Mouse (Mus musculus): ENCODE results near the gene Kdm7a.

Gene Kdm7a

DNA sequence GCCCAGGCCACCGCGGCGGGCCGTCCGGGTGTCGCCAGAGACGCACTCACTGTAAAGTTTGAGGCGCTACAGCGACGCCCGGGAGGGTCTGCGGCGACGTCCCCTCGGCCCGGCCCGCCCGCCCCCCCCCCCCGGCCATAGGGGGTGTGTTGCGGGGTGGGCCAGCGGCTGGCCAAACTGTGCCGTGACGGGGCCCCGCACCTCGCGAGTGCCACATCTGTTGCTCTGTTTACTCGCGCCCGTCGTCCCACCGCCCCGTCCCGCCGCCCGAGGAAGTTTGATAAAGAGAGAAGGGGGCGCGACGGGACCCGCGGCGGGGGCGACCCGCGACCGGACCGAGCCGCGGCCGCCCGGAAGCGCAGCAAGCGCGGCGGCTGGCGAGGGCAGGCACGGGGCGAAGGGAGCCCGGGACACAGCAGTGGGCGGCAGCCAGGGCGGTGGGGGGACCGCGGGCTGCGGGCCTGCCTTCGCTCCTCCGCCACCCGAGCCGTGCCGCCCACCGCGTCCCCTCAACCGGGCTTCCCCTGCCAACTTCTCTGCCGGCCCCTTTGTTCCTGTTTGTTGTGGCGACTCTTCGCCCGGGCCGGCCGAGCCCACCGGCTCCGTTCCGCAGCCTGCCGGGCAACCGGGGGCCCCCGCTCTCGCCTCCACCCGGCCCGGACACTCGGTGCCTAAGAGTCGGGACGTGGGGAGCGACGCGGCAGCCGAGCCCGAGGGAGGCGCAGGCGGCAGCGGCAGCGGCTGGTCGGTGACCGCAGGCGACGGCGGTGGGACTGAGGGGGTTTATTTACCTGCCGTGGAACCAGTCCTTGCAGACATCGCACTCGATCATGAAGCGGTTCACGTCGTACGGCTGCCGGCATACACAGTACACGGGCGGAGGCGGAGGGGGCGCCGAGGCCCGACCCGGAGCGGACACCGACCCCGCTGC lies 674 bp downstream of the Kdm7a start:
- no peak for DNase-seq (ENCODE audit: inconsistent ontology term)

DNA sequence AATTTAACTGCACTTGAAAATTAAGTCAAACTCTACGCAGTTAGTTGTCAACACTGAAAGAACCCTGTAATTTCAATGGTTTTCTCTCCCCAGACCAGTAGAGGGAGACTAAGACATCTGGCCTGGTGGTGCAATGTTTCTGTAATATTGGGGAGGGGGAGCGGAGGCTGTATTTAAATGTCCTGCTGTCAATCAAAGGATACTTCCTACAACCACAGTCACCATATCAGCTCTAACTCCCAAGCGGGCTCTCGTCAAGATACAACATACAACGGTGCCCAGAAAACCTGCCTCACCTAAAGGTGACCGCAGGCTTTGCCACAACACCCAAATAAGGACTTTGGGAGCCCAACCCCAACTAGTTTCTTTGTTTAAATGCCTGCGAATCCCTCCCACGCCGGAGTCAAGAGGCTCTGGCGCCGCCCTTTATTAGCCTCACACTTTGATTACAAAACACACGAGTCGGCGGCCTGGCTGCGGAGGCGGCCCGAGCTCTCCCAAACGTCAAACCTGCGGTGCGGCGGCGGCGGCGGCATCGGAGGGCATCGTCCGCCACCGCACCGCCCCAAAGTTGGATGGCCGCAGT lies 1.4 kb downstream of the Kdm7a start:
- DNase-seq (ENCODE audit: inconsistent ontology term), result peak; percentile 85

DNA sequence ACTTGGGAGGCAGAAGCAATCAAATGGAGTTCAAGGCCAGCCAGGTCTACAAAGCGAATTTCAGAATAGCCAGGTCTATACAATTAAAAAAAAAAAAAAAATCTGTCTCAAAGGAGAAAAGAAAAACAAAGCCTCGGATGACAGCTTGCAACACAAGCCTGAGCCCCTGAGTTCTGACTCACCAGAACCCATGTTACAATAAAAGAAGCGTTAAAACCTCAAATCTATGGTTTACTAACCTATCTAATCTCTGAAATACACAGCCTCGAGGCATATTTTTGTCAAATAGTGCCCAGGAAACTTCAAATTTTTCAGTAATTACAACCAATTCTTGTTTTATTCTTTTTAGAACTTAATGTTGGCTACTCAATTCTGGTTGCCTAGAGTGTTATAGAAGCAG lies 2.1 kb downstream of the Kdm7a start:
- DNase-seq (ENCODE audit: inconsistent ontology term), result no peak

DNA sequence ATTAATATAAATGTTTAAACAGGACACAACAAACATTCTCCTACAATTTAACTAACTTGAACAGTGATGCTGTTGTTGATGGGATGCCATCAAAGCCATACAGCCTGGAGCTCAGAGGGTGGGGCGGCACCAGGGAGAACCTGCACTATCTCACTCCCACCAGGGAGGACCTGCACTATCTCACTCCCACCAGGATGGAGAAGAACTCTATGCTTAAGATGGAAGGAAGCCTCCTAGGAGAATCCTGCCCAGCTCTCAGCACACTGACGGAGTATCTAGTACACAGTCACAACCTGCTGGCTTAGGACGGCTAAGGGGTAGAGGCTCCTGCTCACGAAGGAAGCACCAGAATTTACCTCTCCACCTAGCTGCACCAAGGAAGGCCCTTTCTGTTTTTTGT lies 3.4 kb downstream of the Kdm7a start:
- no peak for DNase-seq (ENCODE audit: inconsistent ontology term)

DNA sequence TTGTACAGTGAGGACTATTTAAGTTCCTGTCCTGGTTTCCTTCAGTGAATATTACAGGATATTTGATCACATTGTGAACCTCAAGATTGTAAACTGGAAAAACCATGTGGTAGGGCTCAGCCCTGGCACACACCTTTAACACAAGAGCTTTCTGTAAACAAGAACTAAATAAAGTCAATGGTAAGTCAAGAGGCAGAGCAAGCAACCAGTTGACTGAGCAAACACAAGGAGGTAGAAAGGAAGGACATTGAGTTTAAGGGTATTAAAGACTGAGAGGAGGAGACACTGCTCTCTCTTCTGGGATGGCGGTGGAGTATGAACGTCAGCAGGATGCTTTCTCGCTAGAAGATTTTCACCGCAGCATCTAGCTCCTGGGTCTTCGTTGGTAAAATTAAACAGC lies 13.6 kb downstream of the Kdm7a start:
- DNase-seq (ENCODE audit: inconsistent ontology term), result no peak

DNA sequence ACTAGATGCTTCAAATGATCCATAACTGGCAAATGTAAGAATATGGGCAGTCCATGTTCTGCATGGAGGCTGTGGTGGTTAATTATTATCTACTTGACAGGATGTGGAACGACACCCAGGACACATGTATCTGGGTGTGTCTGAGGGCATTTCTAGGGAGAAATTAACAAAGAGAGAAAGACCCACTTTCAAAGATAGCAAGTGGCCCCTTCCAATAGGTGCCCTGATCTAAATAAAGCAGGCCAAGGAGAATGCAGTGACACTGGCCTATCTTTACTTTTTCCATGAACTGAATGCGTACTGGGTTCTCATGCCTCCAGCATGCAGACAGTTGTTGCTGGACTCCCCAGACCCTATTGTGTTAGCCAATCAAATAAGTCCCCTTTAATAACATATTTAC lies 15.1 kb downstream of the Kdm7a start:
- no peak for DNase-seq (ENCODE audit: inconsistent ontology term)

DNA sequence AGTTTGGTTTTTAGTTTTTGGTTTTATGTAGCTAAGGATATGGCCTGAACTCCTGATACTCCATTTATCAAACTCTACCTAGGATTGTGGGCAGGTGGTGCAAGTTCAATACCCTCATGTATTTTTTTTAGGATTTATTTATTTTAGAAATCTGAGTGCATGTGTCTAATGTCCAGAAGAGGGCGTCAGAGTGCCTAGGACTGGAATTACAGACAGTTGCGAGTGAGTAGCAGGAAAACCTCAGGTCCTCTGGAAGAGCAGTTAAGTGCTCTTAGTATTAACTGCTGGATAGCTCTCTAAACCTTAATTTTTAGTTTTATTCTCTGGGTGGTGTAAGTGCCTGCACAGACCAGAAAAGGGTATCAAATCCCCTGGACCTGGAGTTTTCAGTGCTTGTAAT lies 19.4 kb downstream of the Kdm7a start:
- no peak for DNase-seq (ENCODE audit: inconsistent ontology term)

DNA sequence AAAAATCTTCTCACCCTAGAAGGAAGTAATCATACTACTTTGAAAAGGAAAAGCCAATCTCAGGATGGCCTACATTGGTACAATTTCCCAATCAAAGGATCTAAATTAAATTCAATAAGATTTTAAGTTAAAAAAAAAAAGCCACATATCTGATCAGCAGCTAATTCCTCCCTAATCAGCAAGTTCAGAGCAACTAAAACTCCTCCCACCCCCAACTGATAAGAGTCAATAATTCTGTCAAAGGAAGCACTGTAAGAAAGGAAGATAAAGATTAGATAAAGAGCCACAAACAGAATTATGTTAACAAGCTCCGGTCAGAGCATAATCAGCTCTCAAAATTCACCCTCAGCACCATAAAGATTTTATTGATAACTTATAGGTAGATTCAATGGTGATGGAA lies 37.5 kb downstream of the Kdm7a start:
- no peak for DNase-seq (ENCODE audit: inconsistent ontology term)

DNA sequence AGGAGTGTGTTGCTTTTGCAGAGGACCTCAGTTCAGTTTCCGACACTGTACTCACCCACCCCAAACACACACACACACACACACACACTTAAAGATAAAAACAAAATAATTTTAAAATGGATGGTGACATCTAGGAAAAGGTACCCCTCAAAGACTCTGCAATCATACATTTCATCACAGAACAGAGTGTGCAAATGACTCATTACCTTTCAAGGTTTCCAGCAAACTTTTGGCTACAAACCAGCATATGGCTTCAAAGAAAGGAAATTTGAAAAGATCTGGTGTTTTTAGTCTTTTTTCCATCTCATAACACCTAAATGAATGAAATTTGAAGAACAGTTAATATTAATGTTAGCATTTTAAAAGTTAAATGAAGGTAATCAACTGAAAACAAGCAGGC lies 41.7 kb downstream of the Kdm7a start:
- no peak for DNase-seq (ENCODE audit: inconsistent ontology term)

DNA sequence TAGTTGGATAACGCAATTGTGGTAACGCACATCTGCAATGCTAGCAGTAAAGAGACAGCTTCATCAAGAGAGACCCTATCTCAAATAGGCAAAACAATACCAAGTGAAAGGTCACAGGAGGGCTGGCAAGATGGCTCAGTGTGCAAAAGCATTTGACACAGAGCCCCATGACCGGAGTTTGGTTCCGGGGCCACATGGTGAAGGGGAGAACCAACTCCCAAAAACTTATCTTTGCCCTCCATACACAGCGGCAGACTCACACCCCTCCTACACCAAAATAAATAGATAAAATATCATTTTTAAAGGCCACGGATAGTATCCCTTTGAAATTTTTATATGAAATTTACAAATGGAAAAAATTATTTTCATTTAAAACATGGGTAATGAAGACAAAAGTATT lies 44.6 kb downstream of the Kdm7a start:
- no peak for DNase-seq (ENCODE audit: inconsistent ontology term)

DNA sequence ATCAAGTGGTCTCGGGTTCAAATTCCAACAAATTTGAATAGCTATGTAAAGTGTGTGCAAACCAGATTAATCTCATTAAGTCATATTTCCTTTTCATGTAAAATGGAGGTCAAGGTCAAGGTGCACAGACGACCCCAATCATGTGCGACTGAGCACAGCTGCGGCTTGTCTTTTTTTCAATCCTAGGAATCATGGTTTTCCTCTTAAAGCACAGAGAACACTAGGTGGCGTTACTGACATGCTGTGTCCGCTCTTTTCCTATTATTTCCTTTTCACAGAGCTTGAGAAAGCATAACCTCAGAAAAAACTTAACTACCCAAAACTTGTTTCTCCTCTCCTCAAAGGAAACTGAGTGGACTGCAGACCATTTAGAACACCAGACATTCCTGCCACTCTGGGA lies 60.5 kb downstream of the Kdm7a start:
- peak; percentile 4 for DNase-seq (ENCODE audit: inconsistent ontology term)

DNA sequence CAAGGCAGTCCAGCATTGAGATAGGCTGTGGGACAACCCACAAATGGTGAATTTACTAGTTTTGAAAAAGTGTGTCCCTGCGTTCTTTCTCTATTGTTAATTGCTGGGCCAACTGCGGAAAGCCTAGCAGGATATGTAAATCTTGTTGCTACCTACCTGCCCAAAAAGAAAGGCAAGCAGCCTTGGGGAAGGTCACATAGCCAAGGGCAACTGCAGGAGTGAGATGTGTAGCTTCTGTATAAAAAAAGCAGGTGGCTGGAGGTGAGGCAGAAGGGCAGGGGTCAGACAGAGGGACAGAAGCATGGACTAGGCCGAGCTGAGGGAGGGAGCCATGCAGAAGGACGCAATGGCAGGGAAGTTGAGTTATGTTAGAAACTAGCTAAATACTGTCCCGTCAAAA lies 74.0 kb downstream of the Kdm7a start:
- no peak for DNase-seq (ENCODE audit: inconsistent ontology term)

DNA sequence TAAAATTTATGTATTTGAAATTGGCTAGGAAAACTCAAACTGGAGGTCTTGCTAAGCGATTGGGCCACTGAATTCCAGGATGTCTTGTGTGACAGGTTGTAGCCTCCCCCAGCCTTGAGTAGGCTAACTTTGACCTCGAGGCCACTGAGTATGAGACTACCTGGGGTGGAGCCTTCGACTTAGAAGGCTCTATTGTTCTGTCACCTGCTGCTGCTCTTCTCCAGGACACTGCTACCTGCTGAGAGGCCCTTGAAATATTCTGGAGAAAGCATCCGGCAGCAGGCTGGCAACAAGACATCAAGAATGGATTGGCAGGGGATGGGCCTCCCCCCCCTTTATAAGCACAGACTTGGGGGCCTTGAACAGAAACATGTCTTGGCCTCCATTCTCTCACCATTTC lies 75.1 kb downstream of the Kdm7a start:
- DNase-seq (ENCODE audit: inconsistent ontology term), result no peak

DNA sequence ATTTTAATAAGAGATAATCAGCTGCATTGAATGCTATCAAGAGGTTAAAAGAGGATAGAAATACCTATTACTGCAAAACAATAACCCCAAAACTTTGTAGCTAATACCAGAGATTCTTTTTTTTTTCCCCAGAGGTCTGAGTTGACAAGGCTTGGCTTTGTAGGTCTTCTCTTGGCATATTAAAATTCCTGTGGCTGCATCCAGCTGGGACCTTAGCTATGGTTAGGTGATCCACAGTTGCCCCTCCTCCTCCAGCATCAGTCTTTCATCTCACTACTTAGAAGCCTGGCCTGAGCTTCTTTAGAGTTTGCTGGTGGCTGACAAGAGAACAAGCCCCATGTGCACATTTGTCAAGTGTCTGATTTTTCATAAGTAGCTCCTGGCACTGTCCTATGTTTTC lies 81.9 kb downstream of the Kdm7a start:
- DNase-seq (ENCODE audit: inconsistent ontology term), result peak; percentile 68

DNA sequence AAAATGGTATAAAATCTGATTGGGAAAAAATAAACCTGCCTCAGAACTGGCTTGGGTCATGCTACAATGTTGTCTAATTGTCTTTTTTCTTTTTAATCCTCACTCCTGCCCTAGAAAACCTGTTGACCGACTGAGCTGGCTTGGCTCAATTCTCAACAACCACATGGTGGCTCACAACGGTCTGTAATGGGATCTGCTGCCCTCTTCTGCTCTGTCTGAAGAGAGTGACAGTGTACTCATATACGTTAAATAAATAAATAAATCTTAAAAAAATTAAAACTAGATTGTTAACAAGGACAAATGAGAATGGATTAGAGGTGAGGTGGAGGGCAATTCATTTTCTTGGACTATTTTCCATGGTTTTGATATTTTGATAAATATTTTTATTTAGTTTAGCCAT lies 85.9 kb downstream of the Kdm7a start:
- DNase-seq (ENCODE audit: inconsistent ontology term), result no peak

DNA sequence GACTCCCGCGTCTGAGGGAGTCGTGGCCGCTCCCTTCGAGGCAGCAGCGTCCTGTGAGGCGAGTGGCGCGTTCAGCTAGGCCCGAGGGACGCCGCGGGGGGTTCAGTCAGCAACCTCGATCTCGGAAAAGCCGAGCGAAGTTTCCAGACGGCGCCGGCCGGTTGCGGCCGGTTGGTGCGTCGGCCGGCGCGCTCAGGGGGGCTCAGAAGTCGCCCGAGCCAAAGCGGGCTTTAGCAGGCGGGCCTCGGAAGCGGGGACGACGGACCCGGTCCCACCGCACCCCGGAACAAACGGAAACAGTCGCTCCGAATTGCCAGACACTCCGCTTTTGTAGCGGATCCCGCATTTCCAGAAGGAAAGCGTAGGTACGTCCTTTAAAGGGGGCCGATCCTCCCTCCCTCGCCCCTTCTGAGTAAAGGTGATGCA lies 88.1 kb downstream of the Kdm7a start:
- DNase-seq (ENCODE audit: inconsistent ontology term), result no peak

DNA sequence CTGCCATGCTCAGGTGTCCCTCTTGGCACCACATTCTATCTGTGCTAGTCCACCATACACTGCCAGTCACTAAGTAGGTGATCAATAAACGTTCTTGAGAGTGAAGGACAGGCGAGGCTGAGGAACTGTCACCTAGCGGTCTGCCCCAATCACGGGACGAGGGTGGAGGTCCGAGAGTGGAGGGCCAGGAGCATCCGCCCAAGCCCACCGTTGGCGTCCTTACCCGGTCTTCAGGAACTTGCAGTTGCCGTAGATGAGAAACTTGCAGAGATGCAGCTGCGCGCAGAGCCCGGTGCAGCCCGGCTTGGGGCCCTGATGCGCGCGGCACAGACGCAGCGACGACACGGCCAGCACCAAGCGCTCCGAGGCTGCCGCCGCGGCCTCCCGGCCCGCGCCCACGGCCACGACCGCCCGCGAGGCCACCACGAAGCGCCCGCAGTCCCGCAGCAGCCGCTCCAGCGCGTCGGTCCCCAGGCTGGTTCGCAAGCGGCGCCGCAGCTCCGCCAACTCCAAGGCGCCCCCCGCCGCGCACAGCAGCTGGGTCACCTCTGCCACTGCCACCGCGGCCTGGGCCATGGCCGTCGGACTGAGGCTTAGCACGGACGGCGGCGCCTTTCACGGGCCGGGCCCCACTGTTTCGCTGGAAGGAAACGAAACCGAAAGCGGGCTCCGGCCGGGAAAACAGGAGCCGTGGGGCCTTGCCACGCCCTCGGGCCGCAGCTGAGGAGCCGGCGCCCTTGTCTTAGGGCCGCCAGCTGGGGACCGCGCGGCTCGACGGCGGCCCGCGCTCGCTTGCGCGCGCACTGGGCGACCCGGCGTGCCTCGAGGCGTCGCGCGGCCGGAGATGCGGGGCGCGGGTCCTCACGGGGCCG lies 88.8 kb downstream of the Kdm7a start, which contains the start of gene Parp12:
TSS of gene Parp12 (minus strand) at position 766 of the 872 bp plus-strand sequence.
- peak; percentile 86 for DNase-seq (ENCODE audit: inconsistent ontology term)

DNA sequence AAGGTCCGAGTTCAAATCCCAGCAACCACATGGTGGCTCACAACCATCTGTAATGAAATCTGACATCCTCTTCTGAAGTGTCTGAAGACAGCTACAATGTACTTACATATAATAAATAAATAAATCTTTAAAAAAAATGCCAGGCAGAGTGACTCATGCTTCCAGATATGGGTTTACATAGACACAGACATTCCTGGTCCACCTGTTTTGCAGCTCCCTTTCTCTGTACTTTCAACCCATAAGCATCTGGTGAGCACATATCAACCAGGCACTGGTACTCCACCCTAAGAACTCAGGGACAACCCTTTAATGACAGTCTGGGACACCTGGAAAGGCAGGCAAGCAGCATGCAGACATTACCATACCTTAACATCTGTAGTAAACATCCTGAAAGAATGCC lies 91.2 kb downstream of the Kdm7a start:
- no peak for DNase-seq (ENCODE audit: inconsistent ontology term)

DNA sequence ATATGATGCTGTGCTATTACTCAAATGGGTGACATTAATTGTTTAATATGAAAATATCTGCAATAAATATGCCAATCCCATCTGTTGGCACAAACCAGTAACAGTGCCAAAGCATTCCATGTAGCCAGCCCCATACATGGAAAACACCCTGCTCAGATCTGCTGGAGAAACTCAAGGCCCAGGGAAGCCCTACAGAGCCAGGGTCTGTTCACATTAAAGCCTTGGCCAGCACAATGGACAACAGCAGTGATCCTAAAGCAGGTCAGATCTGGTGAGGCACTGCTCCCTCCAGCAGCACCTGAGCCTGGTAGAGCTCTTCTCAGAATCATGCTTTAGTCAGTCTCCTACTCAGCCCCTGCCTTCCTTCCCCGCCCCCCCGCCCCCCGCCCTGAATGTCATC lies 93.4 kb downstream of the Kdm7a start:
- DNase-seq (ENCODE audit: inconsistent ontology term), result no peak

DNA sequence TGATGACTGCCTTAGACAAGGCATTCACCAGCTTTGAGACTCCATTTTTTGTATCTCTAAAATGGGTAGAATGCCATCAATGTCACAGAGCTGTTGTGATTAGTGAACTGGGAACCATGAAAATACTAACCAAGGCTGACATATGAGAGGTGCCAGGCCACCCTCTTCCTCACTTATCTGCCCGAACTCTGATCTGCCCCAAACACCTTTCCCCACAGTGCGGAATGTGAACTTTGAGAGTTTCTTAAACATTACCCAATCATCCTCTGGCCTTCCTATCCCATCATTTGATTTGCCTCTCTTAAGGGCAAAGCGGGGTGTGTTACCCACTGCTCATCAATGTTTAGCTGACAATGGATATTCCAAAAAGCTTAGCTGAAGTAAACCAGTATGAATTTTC lies 93.9 kb downstream of the Kdm7a start:
- no peak for DNase-seq (ENCODE audit: inconsistent ontology term)

DNA sequence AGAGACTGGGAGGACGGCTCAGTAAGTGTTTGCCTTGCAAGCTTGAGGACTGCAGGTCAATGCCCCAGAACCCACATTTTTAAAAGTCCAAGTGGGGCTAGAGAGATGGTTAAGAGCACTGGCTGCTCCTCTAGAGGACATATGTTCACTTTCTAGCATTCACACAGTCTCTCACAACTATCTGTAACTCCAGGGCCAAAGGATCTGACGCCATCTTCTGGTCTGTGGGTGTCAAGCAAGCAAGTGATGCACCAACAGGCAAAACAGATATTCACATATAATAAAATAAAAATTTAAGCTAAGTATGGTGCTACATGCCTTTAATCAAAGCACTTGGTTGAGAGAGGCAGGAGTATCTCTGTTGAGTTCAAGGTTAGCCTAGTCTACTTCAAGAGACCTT lies 99.8 kb downstream of the Kdm7a start:
- no peak for DNase-seq (ENCODE audit: inconsistent ontology term)

DNA sequence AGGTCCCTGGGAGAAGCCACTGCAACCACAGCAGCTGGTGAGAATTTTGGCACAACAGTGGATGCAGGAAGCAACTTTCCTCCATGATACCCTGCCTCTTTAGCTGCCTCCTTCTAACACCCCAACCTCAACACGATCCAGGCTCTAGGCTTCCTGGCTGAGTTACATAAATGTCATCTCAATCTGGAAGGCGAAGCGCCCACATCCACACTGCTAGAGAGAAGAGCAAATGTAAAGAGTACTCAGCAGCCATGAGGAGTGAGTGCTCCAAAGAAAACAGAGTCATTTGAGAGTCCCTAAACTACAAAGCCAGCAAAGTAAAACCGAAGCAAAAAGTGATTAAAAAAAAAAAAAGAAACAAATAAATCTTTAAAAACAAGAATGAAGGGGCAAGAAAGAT lies 102.0 kb downstream of the Kdm7a start:
- DNase-seq (ENCODE audit: inconsistent ontology term), result no peak
